Mouse (Mus musculus) liver, adult 10 weeks (tissue): ENCODE data around the gene A730049H05Rik. TPM values are rescaled to one million over a fixed set of nuclear protein-coding genes. Genes with fewer than 3 reads are reported as not detected.

Experiments
- polyA plus RNA-seq: library from polyadenylated mRNA; stranded (reverse); fragments of 350-450 nt; fragmentation: Illumina TruSeq; extraction: RNeasy Lipid Tissue Mini Kit (QIAGEN cat#74804); gene quantifications from one replicate; pipeline ENCODE4 v1.2.3, GENCODE M21; 2014; ENCODE audit warnings: low read depth, low replicate concordance

Gene A730049H05Rik
- not detected for polyA plus RNA-seq

DNA sequence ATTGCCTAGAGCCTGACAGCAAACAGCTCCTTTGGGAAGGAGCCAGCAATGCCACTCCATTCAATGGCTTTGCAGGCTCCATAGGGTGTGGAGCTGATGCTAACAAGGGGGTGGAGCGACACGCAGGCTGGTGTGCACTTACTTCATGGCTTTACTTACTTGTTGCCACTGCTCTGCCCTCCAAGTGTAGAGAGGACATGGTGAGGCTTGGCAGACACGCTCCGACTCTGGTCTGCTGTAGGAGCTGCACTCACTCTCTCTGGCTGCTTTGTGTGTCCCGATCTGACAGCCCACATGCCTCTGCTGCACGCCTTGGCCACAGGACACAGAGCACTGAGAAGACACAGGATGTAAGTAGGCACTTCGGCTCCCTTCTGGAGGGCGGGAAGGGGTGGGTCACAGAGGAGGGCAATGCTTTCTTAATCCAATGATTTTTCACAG is at the start of gene A730049H05Rik:
TSS of gene A730049H05Rik (plus strand) at position 168 of the 441 bp plus-strand sequence.

DNA sequence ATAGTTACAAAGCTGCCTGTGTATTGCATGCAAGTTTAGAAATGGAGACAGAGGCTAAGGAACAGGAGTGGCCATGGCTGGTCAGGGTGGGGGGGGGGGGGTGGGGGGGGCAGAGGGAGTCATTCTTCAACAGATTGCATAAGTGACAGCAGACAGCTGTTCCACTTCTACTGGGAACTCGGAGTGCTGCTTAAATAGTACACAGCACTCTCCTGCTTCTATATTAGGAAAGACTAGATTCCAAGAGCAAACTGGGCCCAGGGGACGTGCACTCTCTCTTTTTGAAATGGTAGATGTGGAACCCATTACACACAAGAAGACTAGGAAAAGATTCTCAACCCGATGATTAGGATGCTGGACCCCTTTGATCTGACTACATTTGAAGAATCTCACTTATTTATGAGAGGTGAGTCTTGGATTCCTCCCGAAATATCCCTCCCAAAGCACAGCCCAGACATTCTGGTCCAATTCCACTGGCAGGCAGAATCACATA is 52.9 kb downstream of the A730049H05Rik start, which contains the start of gene Gm15737:
TSS of gene Gm15737 (plus strand) at position 269 of the 493 bp plus-strand sequence.

Other genes starting within 250 kb of the A730049H05Rik start
- 0.66 TPM for gene Prickle2, start 110.3 kb upstream of the A730049H05Rik start, polyA plus RNA-seq
- gene Gm15737, start 52.9 kb downstream of the A730049H05Rik start, polyA plus RNA-seq, result not detected
- gene Adamts9, start 127.0 kb downstream of the A730049H05Rik start, polyA plus RNA-seq, result 1.2 TPM